Mouse (Mus musculus): ENCODE data around the gene Gm21560. TPM values are rescaled to one million over a fixed set of nuclear protein-coding genes. Genes with fewer than 3 reads are reported as not detected.
"Not testable (repeated sequence)": the region's sequence is repeated elsewhere in the genome, so short reads cannot be mapped to it uniquely, and the experiment has no call there.

Gene Gm21560
- polyA plus RNA-seq (2016; fragmentation: Nextera tagmentation; extraction: Ambion mirVana): not detected in 2 replicates

GRCm38 (mm10) chr14:6219192-6219591, at the start of gene Gm21560:
Gm21560 (minus strand) TSS chr14:6219292.
- WGBS: 69% methylated on average over 2 of the region's 2 CpGs
- H3K27me3 ChIP-seq (ENCODE audit: insufficient read depth, poor library complexity, severe bottlenecking); H3K4me3 ChIP-seq; H3K36me3 ChIP-seq; H3K4me1 ChIP-seq (replicated peaks); DNase-seq (ENCODE audit: low spot score); H3K27ac ChIP-seq; H3K9me3 ChIP-seq: not testable (repeated sequence)

GRCm38 (mm10) chr14:6163538-6163937, 55.6 kb downstream of the Gm21560 start:
- not testable (repeated sequence) for H3K27me3 ChIP-seq (ENCODE audit: insufficient read depth, poor library complexity, severe bottlenecking); H3K4me3 ChIP-seq; H3K4me1 ChIP-seq (replicated peaks); H3K9me3 ChIP-seq; H3K36me3 ChIP-seq; H3K27ac ChIP-seq; DNase-seq (ENCODE audit: low spot score)
- WGBS: 88% methylated on average over 6 of the region's 9 CpGs

GRCm38 (mm10) chr14:6161085-6161484, 58.0 kb downstream of the Gm21560 start:
- not testable (repeated sequence) for H3K36me3 ChIP-seq; DNase-seq (ENCODE audit: low spot score); H3K4me1 ChIP-seq (replicated peaks); H3K27ac ChIP-seq; H3K4me3 ChIP-seq; H3K9me3 ChIP-seq; H3K27me3 ChIP-seq (ENCODE audit: insufficient read depth, poor library complexity, severe bottlenecking)
- WGBS: 85% methylated on average over 1 of the region's 1 CpGs

Other genes with a start within 250 kb of the Gm21560 start
- not detected in 2 replicates for gene Gm3453, start 240.2 kb downstream of the Gm21560 start, polyA plus RNA-seq (2016; fragmentation: Nextera tagmentation; extraction: Ambion mirVana)
- gene Gm6337, start 161.0 kb downstream of the Gm21560 start, polyA plus RNA-seq (2016; fragmentation: Nextera tagmentation; extraction: Ambion mirVana): not detected in 2 replicates
- gene Gm8206, start 125.3 kb downstream of the Gm21560 start, polyA plus RNA-seq (2016; fragmentation: Nextera tagmentation; extraction: Ambion mirVana): 0.38 and 0.96 TPM in 2 replicates
- gene Gm3468, start 110.6 kb downstream of the Gm21560 start, polyA plus RNA-seq (2016; fragmentation: Nextera tagmentation; extraction: Ambion mirVana): 1.6 and 2.2 TPM in 2 replicates
- not detected in 2 replicates for gene Gm3476, start 93.5 kb downstream of the Gm21560 start, polyA plus RNA-seq (2016; fragmentation: Nextera tagmentation; extraction: Ambion mirVana)
- gene Gm3411, start 68.0 kb upstream of the Gm21560 start, polyA plus RNA-seq (2016; fragmentation: Nextera tagmentation; extraction: Ambion mirVana): 1.2 and 2.0 TPM in 2 replicates
- not detected in 2 replicates for gene Gm21103, start 85.6 kb upstream of the Gm21560 start, polyA plus RNA-seq (2016; fragmentation: Nextera tagmentation; extraction: Ambion mirVana)
- gene Gm3618, start 124.4 kb upstream of the Gm21560 start, polyA plus RNA-seq (2016; fragmentation: Nextera tagmentation; extraction: Ambion mirVana): not detected in 2 replicates
- gene Gm16440, start 171.0 kb upstream of the Gm21560 start, polyA plus RNA-seq (2016; fragmentation: Nextera tagmentation; extraction: Ambion mirVana): not detected in 2 replicates
- gene Gm3591, start 193.2 kb upstream of the Gm21560 start, polyA plus RNA-seq (2016; fragmentation: Nextera tagmentation; extraction: Ambion mirVana): 0.68 and 0.83 TPM in 2 replicates
- not detected in 2 replicates for gene Gm3594, start 225.3 kb upstream of the Gm21560 start, polyA plus RNA-seq (2016; fragmentation: Nextera tagmentation; extraction: Ambion mirVana)